Mouse (Mus musculus) limb, embryonic 12.5 days (tissue): Measurements from ENCODE around the gene Cp. TPM values are rescaled to one million over a fixed set of nuclear protein-coding genes. Genes with fewer than 3 reads are reported as not detected.

ENCODE experiments used
- polyA plus RNA-seq: library from polyadenylated mRNA; unstranded; fragments of >200 nt; fragmentation: Nextera tagmentation; extraction: Ambion mirVana; gene quantifications from 2 replicates; pipeline ENCODE4 v1.2.1, GENCODE M21; 2016

Gene Cp
- polyA plus RNA-seq, 1 experiment from 2014 or later, result 0.05 TPM

Other genes starting within 250 kb of the Cp start
- 9.6 and 10.2 TPM in 2 replicates for gene Hps3, start 78.3 kb downstream of the Cp start, polyA plus RNA-seq
- 18.9 and 20.0 TPM in 2 replicates for gene Hltf, start 100.8 kb downstream of the Cp start, polyA plus RNA-seq
- 33.6 and 34.9 TPM in 2 replicates for gene Gyg, start 198.3 kb downstream of the Cp start, polyA plus RNA-seq